Mouse (Mus musculus) layer of hippocampus, adult 8-10 months (tissue): ENCODE data around the gene Prr14l. TPM values are rescaled to one million over a fixed set of nuclear protein-coding genes. Genes with fewer than 3 reads are reported as not detected.
"Not testable (repeated sequence)": the region's sequence is repeated elsewhere in the genome, so short reads cannot be mapped to it uniquely, and the experiment has no call there.

Experiments
- DNase-seq, 2 experiments: peaks; one replicate each; pipeline ENCODE4 v3.0.0; 2022; ENCODE audit warnings: low spot score in 2 of 2
- total RNA-seq, 4 experiments: library from RNA; stranded (reverse); gene quantifications; 2 replicates each; pipeline ENCODE4 v1.2.4; 2022

The Prr14l gene
- total RNA-seq, 4 experiments from 2014 or later, result 42.3 to 65.8 (median 48.6) TPM

GRCm38 (mm10) chr5:32786454-32786853, 67.6 kb downstream of the Prr14l start:
- DNase-seq, result not testable (repeated sequence)

- DNase-seq, result peak; percentile 93 to 95
These were observed 68.6 kb downstream of the Prr14l start, which contains the start of gene Pisd for GRCm38 (mm10) chr5:32785313-32785915. Pisd (minus strand) TSS chr5:32785646.

DNA sequence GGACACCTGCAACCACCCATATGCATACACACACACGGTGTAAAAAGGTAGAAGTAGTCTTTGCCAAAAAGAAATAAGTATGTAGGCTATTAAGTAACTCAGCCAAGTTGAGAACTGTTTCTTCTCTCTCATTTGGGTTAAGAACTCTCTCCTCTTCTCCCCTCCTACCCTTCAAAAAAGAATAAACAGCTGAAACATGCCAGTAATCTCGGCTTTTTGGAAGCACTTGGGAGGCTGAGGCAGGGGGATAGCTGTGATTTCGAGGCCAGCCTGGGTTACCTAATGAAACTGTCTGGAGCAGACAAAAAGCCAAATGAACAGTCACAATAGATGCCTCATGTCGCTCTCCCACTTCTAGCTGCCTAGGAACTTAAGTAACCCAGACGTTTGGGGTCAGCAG, 69.3 kb downstream of the Prr14l start:
- DNase-seq, result no peak

DNA sequence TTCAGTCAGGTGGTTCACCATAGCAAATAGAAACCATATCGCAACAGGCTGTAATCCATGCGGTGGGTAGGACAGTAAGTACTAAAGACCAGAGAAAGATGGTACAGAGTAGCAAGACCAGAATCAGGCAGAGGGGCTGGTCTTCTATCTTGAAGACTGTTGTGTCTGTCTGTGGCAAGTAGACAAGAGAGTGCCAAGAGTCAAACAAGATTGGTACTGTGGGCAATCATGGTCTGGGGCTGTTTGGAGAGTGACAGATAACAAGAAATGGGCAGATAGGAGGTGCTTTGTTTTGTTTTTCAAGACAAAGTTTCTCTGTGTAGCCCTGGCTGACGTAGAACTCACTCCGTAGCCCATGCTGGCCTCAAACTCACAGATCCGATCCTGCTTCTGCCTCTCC, 72.5 kb downstream of the Prr14l start:
- no peak for DNase-seq

GRCm38 (mm10) chr5:32778168-32778567, 75.9 kb downstream of the Prr14l start:
- no peak for DNase-seq

DNA sequence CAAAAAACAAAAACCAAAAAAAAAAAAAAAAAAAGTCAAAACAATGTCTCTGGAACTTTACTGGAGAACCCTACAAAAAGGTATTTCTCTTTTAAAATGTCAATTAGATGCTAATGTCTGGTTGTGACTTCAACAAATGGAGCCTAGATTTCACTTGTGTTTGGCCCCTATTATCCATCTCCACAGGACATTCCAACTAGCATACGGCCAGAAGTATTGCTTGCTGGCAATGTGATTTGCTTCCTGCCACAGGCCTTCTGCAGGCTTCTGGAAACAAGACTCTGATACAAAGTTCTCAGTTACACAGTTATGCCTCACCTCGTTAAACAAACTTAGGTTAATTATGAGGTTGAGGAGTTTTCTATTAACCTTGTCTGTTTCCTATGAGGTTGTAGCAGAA, 81.7 kb downstream of the Prr14l start:
- DNase-seq, result no peak

DNA sequence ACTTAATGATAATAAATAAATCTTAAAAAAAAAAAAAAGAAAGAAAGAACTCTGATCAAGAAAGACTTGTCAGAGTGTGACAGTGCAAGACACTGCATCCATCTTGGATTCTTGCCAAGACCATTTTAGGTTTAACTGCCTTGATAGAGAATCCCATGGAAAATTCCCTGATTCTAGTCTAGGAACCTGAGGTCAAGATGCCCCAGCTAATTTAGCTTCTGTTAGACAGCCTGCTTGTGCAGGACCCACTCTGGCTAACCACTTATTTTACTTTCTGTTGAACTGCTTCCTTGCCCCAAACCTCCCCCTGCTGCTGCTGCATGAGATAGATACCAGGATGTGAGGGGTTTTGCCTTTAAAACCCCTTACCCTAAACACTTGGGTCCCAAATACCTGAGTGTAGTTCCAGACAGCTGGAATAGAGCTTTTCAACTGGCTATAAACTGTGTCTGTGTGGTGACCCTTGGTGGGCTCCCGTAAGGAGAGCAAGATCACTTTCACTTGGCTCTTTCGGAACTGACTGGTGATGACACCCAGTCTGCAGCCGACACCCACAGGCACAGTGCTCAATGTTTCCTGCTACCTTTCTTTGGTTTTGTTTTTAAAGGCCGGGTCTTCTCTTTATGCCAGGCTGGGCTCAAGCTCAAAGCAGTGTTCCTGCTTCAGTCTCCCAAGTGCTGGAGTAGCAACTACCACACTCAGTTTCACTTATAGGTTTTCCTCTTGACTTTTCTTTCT, 86.3 kb downstream of the Prr14l start:
- DNase-seq, result no peak

DNA sequence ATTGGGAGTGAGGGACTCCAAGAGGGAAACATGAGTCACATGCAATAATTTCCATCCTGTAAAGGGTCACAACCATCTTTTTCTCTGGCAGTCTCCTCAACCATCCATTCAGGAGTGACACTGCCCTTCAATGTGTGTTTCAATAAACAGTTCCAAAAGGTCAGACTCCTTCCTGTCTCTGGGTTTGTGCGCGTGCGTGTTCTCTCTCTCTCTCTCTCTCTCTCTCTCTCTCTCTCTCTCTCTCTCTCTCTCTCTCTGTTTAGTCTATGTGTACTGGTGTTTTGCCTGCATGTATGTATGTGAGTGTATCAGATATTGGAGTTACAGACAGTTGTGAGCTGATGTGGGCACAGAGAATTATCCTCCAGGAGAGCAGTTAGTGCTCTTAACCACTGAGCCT, 87.1 kb downstream of the Prr14l start:
- no peak for DNase-seq

DNA sequence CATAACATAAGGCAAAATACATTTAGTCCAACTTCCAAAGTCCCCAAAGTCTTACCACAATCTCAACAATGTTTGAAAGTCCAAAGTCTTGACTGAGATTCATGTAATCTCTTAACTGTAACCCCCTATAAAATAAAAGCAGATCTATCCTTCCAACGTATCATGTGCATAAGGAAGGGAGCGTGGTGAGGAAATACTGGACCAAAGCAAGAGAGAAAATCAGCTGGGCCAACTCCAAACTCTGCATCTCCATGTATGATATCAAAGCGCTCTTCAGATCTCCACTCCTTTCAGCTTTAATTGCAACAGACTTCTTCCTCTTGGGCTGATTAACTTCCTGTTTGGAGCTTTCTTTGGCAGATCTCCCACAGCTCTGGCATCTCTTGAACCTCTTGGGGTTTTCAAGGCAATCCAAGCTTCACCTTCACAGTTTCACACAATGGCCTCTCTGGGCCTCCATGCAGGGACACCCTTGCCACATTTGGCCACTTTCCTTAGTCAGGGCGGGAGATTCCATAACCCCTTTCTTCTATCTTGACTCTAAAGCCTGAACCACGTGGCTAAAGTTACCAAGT, 92.4 kb downstream of the Prr14l start:
- DNase-seq, result no peak

GRCm38 (mm10) chr5:32760787-32761186, 93.3 kb downstream of the Prr14l start:
- DNase-seq, result no peak

DNA sequence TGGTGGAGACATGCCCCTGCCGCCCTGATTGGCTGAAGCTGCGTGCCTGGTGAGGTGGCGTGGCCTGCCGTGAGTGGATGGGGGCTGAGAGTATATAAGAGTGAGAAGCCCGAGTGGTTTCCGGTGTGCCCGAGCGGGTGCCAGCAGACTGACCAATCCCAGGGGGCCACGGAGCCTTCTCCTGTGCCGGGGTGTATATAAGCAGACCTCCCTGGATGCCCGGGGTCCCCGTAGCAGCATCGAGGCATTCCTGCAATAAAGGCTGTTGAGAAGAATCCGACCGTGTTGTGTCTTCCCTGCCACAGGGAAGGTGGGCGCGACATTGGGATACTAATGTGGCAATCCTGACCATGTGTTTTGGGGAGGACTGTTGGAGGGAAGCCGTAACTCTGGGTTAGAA, 93.7 kb downstream of the Prr14l start:
- DNase-seq, result not testable (repeated sequence)

DNA sequence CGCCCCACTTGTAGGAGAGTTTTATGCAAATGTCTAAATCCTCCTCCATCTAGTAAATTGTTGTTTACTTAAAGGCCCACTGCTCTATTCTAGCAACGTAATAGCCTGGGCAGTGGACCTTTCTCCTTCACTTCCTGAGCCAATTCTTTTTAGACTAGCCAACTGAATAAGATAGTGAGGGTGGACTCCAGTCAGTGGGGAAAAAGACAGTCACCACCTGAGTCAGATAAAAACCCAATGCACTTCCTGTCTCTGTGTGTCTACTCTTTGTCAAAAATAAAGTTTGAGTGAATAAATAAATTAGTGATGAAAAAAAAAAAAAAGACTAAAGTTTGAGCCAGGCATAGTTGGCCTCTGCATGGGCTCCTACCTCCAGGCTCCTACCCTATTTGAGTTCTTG, 94.4 kb downstream of the Prr14l start:
- DNase-seq, result no peak

DNA sequence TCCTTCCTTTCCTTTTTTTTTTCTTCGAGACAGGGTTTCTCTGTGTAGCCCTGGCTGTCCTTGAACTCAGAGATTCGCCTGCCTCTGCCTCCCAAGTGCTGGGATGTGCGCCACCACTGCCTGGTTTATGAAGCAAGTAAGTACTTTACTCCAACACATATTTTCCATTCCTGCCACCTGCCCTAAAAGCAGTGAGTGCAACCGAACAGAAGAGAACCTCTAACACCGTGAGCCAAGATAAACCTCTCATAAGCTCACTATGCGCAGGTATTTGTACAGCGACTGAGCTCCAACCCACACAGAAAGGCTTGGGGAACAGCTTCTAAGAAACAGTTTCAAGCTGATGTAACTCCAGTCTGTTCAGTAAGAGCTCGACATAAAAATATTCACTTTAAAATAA, 97.9 kb downstream of the Prr14l start:
- no peak for DNase-seq

DNA sequence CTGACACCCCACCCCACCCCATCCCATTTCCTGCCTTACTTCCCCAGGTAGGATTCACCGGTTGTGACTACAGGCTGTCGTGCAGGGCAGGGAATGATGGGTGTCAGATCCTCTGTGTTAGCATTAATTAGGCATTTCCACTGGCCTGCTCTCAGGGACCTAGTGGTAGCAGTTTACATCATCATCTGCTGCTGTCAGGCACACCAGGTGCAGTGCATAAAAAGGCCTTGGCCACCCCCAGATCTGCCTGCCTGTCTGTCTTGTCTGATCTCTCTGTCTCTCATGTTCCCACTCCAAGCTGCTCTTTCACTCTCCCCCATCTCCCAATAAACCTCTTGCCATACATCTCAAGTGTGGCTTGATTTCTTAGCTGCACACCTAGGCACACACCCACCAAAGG, 102.3 kb downstream of the Prr14l start:
- DNase-seq, result no peak

DNA sequence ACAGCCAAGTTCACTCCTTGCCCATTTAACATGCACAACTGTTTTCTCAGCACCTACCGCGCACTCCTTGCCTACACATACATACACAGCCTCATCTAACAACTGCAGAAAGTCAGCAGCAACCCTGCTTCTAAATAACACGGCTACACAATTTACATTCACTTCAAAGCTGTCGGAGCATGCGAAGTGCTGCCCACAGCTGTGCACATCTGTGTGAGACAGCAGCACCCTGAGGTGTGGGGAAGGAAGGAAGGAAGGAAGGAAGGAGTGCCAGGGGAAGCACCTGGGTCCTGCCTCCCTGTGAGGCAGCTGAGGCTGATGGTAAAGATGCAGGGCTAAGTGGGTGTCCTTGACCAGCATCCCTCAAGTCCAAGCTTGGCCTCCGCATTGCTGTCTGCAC, 105.1 kb downstream of the Prr14l start:
- DNase-seq, result no peak

GRCm38 (mm10) chr5:32747650-32748375, 106.2 kb downstream of the Prr14l start:
- peak; percentile 48 to 60 for DNase-seq

GRCm38 (mm10) chr5:32745705-32746655, 108.1 kb downstream of the Prr14l start:
- DNase-seq, result peak; percentile 50 to 69

DNA sequence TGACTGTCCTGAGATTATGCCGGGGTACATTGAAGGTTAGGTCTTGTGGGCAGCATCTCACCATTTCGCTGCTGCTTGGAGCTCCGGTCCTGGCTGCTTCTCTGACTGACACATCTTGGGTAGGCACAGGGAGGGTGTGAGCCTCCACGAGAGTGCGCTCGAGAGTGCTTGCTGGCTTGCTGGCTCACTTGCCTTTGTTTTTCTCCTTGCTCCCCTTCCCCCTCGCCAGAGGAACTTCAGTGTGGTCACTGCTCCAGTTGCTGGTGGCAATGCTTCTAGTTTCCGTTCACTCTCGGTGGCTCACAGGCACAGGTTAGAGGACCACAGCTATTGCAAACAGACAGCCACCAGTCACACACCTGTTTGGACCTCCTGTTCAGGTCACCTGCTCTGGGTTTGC, 111.9 kb downstream of the Prr14l start:
- DNase-seq, result peak; percentile 79 to 86

- peak; percentile 81 to 83 for DNase-seq
These were observed 112.7 kb downstream of the Prr14l start for GRCm38 (mm10) chr5:32741377-32741776.

DNA sequence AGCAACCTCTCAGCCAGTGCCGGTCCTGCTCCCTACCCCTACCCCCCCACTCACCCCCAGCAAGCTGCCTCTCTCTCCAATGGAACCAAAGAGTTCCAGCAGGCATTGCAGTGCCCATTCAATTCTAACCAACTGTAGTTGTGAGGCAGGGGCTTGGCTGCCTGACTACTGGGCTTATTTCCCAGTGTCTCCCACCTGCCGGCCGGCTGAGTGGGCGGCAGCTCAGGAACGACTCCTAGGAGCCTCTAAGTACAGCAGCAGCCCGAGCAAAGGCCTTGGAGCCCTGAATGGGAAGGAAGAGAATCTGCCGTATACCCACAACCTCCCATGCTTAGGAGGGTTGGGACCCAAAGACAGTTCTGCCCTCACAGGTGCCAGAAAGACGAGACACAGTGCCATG, 113.2 kb downstream of the Prr14l start:
- peak in 1 of 2 experiments; percentile 41 for DNase-seq

DNA sequence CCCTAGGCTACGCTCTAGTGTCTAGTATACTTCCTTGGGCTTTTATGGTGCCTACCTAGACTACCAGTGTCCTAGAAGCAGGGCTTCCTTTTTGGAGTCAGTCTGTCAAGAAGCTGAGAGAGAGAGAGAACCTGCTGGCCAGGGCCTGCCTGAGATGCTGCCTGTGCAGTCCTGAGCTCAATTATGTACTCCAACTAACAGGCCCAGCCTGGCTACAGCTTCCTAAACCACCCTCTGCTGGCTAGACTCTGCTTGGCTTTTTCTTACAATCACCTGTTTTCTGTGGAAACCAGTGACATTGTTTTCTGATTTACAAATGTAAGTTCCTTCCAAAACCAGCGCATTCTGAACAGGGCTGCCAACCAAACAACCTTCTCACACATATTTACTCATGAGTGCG, 113.9 kb downstream of the Prr14l start:
- no peak for DNase-seq
